Mouse (Mus musculus) embryonic facial prominence, embryonic 13.5 days (tissue): Measurements from ENCODE around the gene Atl1. TPM values are rescaled to one million over a fixed set of nuclear protein-coding genes. Genes with fewer than 3 reads are reported as not detected.

Source experiments
- ATAC-seq: fragments of 200-750 bp; cut with Nextera tagmentation; 2 replicates; pipeline ENCODE4 v1.8.0; 2017; ENCODE audit warnings: low read depth; ENCODE audit not compliant: insufficient number of reproducible peaks, insufficient read depth, low FRiP score, low TSS enrichment
- H3K27ac ChIP-seq: fragments of 300-500 bp; sonication (generic); 2 replicates; pipeline ENCODE4 v1.5.1; 2015; ENCODE audit warnings: moderate library complexity, mild to moderate bottlenecking, inconsistent platforms
- H3K27me3 ChIP-seq: fragments of 300-500 bp; sonication (generic); 2 replicates; pipeline ENCODE4 v1.6.1; 2015; ENCODE audit warnings: mild to moderate bottlenecking, inconsistent platforms
- H3K36me3 ChIP-seq: fragments of 300-500 bp; sonication (generic); 2 replicates; pipeline ENCODE4 v1.6.1; 2015; ENCODE audit warnings: mild to moderate bottlenecking, inconsistent platforms
- H3K4me1 ChIP-seq: fragments of 300-500 bp; sonication (generic); 2 replicates; pipeline ENCODE4 v1.6.1; 2015; ENCODE audit warnings: inconsistent platforms
- H3K4me2 ChIP-seq: fragments of 300-500 bp; sonication (generic); 2 replicates; pipeline ENCODE4 v1.6.1; 2015; ENCODE audit warnings: moderate library complexity, mild to moderate bottlenecking, inconsistent platforms
- H3K4me3 ChIP-seq: fragments of 300-500 bp; sonication (generic); 2 replicates; pipeline ENCODE4 v1.5.1; 2015; ENCODE audit warnings: mild to moderate bottlenecking, inconsistent platforms
- H3K9ac ChIP-seq: fragments of 300-500 bp; sonication (generic); 2 replicates; pipeline ENCODE4 v1.6.1; 2015; ENCODE audit warnings: mild to moderate bottlenecking, inconsistent platforms
- H3K9me3 ChIP-seq: fragments of 300-500 bp; sonication (generic); 2 replicates; pipeline ENCODE4 v1.6.1; 2016; ENCODE audit warnings: inconsistent platforms
- WGBS: fragments of 180-500 bp; shearing (Covaris S2); methylation state at CpG from one replicate; pipeline ENCODE4 v1.1.7; 2015; ENCODE audit warnings: mixed read lengths; 5-methylcytosine and 5-hydroxymethylcytosine counted together
- polyA plus RNA-seq: library from polyadenylated mRNA; unstranded; fragments of >200 nt; fragmentation: Nextera tagmentation; extraction: Ambion mirVana; gene quantifications from 2 replicates; pipeline ENCODE4 v1.2.1, GENCODE M21; 2015

Gene Atl1
- polyA plus RNA-seq, 1 experiment from 2014 or later = 5.5 TPM

DNA sequence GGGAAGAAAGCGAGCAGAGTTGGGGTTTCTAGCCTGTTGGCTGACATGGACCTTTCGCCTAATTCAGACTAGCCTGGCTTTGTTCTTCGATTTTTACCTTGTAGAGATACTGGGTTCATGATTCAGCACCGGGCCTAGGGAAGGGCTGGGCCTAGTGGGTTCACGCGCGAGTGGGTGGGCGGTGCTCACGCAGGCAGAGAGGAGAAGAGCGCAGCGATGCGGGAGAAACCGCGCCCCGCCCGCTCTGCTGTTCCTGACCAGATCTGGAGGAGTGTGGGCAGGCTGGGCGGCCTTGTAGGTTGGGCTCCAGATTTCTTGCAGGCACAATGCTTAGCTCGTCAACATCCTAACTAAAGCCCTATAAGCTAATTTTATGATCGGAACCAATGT is 16.1 kb downstream of the Atl1 start:
- peak overlapping the region; percentile 40 for H3K4me3 ChIP-seq
- H3K9ac ChIP-seq = no peak overlapping the region; the same call in 1 of the 2 replicates
- peak overlapping the region; percentile 65 for H3K4me2 ChIP-seq
- no peaks in the 10 kb centered on the region for H3K9me3 ChIP-seq
- no peak overlapping the region for H3K27ac ChIP-seq
- no peak for ATAC-seq
- H3K36me3 ChIP-seq = no peaks in the 10 kb centered on the region
- H3K4me1 ChIP-seq = peaks cover 14% of the 10 kb centered on the region
- WGBS = 28% methylated on average over 19 of the region's 19 CpGs
- H3K27me3 ChIP-seq = peaks cover 3% of the 10 kb centered on the region; the same call in 1 of the 2 replicates

DNA sequence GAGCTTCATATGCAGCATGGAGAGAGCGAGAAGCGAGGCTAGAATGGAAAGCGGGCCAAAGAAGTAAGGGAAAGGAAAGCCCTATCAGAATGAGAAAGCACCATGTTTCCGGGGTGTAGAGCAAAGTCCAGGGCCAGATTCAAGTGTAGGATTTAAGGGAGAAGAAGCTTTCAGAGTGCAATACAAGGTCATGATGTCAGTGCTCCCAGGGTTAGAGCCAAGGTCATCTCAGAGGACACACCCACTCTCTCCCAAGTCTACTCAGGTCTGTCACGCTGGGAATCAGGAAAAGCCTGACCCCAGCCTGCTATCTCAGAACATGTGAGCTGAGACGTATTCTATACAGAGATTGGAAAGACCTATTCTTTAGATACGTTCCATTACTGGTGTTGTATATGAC is 19.5 kb downstream of the Atl1 start:
- H3K4me2 ChIP-seq = no peak overlapping the region
- H3K9me3 ChIP-seq = no peaks in the 10 kb centered on the region
- H3K36me3 ChIP-seq = no peaks in the 10 kb centered on the region
- H3K4me1 ChIP-seq = peaks cover 14% of the 10 kb centered on the region
- H3K27ac ChIP-seq = no peak overlapping the region
- 89% methylated on average over 7 of the region's 7 CpGs for WGBS
- H3K27me3 ChIP-seq = peaks cover 3% of the 10 kb centered on the region; the same call in 1 of the 2 replicates
- H3K4me3 ChIP-seq = no peak overlapping the region
- ATAC-seq = no peak
- H3K9ac ChIP-seq = no peak overlapping the region

DNA sequence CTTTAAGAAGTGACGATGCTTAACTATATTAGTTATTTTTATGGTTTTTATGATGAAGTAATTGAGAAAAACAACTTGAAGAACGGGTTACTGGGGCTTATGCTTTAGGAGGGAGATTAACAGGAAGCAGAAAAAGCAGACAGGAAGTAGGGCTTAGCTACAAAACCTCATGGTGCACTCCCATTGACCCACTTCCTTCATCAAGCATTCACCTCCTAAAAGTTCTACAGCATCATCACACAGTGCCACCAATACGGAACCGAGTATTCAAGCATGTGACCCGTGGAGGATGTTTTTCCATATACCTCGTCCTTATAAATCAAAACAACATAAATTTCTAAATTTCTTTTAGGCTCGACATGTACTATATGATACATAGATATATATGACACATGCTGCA is 20.3 kb downstream of the Atl1 start:
- no peak for ATAC-seq
- no peak overlapping the region for H3K4me2 ChIP-seq
- no peaks in the 10 kb centered on the region for H3K36me3 ChIP-seq
- H3K27me3 ChIP-seq = peaks cover 3% of the 10 kb centered on the region; the same call in 1 of the 2 replicates
- 86% methylated on average over 7 of the region's 7 CpGs for WGBS
- H3K9ac ChIP-seq = no peak overlapping the region
- H3K4me3 ChIP-seq = no peak overlapping the region
- no peak overlapping the region for H3K27ac ChIP-seq
- H3K4me1 ChIP-seq = peaks cover 9% of the 10 kb centered on the region
- no peaks in the 10 kb centered on the region for H3K9me3 ChIP-seq

DNA sequence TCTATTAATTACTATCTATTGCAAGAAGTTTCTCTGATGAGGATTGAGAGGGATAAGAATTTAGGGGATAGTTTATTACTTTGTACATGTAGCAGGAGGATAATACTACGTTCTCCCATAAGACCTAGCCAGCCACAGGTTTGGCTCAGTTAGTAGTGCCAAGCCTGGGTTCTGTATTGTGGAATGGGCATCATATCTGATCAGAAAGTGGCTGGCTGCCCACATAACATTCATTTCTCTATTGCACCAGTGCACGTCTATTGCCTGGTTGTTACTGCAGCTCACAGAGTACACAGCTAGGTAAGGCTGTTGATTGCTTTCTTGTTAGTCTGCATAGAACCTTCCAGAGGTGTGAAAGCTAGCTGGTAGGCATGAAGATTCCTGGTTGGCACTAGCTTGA is 25.5 kb downstream of the Atl1 start:
- no peak overlapping the region for H3K9ac ChIP-seq
- 88% methylated on average over 2 of the region's 2 CpGs for WGBS
- H3K36me3 ChIP-seq = no peaks in the 10 kb centered on the region
- H3K9me3 ChIP-seq = no peaks in the 10 kb centered on the region
- no peak overlapping the region for H3K27ac ChIP-seq
- no peaks in the 10 kb centered on the region for H3K4me1 ChIP-seq
- H3K27me3 ChIP-seq = no peaks in the 10 kb centered on the region
- no peak overlapping the region for H3K4me3 ChIP-seq
- ATAC-seq = no peak
- no peak overlapping the region for H3K4me2 ChIP-seq

GRCm38 (mm10) chr12:69922099-69922498 is 29.7 kb downstream of the Atl1 start:
- no peaks in the 10 kb centered on the region for H3K36me3 ChIP-seq
- H3K27ac ChIP-seq = no peak overlapping the region
- H3K4me1 ChIP-seq = no peaks in the 10 kb centered on the region
- H3K9me3 ChIP-seq = no peaks in the 10 kb centered on the region
- 80% methylated on average over 1 of the region's 1 CpGs for WGBS
- no peak for ATAC-seq
- H3K4me2 ChIP-seq = no peak overlapping the region
- H3K27me3 ChIP-seq = no peaks in the 10 kb centered on the region
- H3K4me3 ChIP-seq = no peak overlapping the region
- H3K9ac ChIP-seq = no peak overlapping the region

DNA sequence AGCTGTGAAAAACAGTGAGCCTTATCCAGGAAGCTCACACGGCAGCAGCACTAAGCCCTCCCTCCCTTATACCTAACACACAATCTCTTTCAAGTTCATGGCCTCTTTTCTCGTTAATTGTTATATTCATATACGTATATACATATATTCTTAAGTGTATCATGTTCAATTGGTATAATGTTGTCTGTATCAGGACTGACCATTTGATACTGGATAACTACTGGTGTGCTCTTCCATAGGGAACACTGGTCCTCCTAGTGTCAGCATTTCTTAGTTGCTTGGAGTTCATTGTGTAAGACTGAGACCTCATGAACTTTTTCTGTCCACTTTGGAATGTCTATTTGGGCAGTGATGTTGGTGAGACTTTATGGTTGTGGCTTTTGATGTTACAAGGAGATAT is 30.7 kb downstream of the Atl1 start:
- Histone ChIP-seq H3K9ac (no peak overlapping the region), H3K4me2 (no peak overlapping the region), H3K4me1 (no peaks in the 10 kb centered on the region), H3K27ac (no peak overlapping the region), H3K27me3 (no peaks in the 10 kb centered on the region), H3K9me3 (no peaks in the 10 kb centered on the region), H3K36me3 (no peaks in the 10 kb centered on the region), H3K4me3 (no peak overlapping the region)
- 77% methylated on average over 3 of the region's 3 CpGs for WGBS
- no peak for ATAC-seq

DNA sequence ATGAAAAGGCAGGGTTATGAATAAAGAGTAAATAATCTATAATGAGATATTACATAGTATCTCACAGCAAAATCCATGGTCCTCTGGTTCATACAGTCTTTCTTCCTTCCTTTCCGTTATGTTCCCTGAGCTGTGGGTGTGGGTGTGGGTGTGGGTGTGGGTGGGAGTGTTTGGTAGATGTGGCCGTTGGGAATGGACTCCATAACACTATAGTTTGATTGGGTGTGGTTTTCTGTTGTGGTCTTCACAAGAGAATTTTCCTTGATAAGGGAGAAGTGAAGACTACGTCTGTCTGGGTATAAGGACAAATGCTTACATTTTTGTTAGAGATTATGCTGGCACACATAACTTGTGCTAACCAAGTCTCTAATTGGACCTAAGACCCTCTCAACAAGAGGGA is 31.2 kb downstream of the Atl1 start:
- ATAC-seq = no peak
- H3K27ac ChIP-seq = no peak overlapping the region
- no peaks in the 10 kb centered on the region for H3K4me1 ChIP-seq
- H3K4me3 ChIP-seq = no peak overlapping the region
- 63% methylated on average over 3 of the region's 3 CpGs for WGBS
- H3K9ac ChIP-seq = no peak overlapping the region
- H3K36me3 ChIP-seq = no peaks in the 10 kb centered on the region
- no peaks in the 10 kb centered on the region for H3K27me3 ChIP-seq
- H3K4me2 ChIP-seq = no peak overlapping the region
- H3K9me3 ChIP-seq = no peaks in the 10 kb centered on the region

GRCm38 (mm10) chr12:69924012-69924411 is 31.6 kb downstream of the Atl1 start:
- ATAC-seq = no peak
- H3K9me3 ChIP-seq = no peaks in the 10 kb centered on the region
- H3K9ac ChIP-seq = no peak overlapping the region
- WGBS = 12% methylated on average over 5 of the region's 5 CpGs
- H3K27ac ChIP-seq = no peak overlapping the region
- no peaks in the 10 kb centered on the region for H3K36me3 ChIP-seq
- no peak overlapping the region for H3K4me2 ChIP-seq
- H3K4me1 ChIP-seq = no peaks in the 10 kb centered on the region
- H3K4me3 ChIP-seq = no peak overlapping the region
- H3K27me3 ChIP-seq = no peaks in the 10 kb centered on the region

GRCm38 (mm10) chr12:69926716-69927115 is 34.3 kb downstream of the Atl1 start:
- Histone ChIP-seq H3K4me2 (no peak overlapping the region), H3K9me3 (no peaks in the 10 kb centered on the region), H3K4me3 (no peak overlapping the region), H3K36me3 (no peaks in the 10 kb centered on the region), H3K9ac (no peak overlapping the region), H3K27ac (no peak overlapping the region), H3K27me3 (no peaks in the 10 kb centered on the region), H3K4me1 (no peaks in the 10 kb centered on the region)
- ATAC-seq = no peak
- 47% methylated on average over 7 of the region's 7 CpGs for WGBS

DNA sequence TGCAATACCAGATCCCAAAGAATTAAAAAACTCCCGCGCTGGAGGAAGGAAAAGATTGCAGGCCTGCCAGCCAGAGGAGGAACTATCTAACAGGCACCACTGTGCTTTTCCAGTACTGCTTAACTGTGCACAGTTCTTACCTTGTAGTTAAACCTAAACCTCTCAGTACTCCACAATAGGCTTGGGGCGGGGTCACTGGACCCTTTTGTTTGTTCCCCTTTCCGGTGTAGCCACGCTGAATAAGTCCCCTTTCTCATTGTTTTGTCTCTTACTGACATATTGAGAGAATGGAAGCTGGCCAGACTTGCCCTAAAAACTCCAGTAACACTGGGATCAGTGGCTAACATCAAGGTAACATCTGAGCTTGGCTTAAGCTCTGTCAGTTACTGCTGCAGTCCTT is 45.3 kb downstream of the Atl1 start:
- ATAC-seq = no peak
- Histone ChIP-seq H3K9me3 (no peaks in the 10 kb centered on the region), H3K4me1 (no peaks in the 10 kb centered on the region), H3K27me3 (no peaks in the 10 kb centered on the region), H3K4me3 (no peak overlapping the region), H3K27ac (no peak overlapping the region), H3K9ac (no peak overlapping the region), H3K4me2 (no peak overlapping the region), H3K36me3 (no peaks in the 10 kb centered on the region; the same call in 1 of the 2 replicates)
- 75% methylated on average over 5 of the region's 5 CpGs for WGBS

GRCm38 (mm10) chr12:69939291-69939690 is 46.9 kb downstream of the Atl1 start:
- 62% methylated on average over 2 of the region's 2 CpGs for WGBS
- Histone ChIP-seq H3K9ac (no peak overlapping the region), H3K4me3 (no peak overlapping the region), H3K9me3 (no peaks in the 10 kb centered on the region), H3K4me1 (no peaks in the 10 kb centered on the region), H3K27ac (no peak overlapping the region), H3K36me3 (no peaks in the 10 kb centered on the region; the same call in 1 of the 2 replicates), H3K4me2 (no peak overlapping the region), H3K27me3 (no peaks in the 10 kb centered on the region)
- ATAC-seq = no peak

DNA sequence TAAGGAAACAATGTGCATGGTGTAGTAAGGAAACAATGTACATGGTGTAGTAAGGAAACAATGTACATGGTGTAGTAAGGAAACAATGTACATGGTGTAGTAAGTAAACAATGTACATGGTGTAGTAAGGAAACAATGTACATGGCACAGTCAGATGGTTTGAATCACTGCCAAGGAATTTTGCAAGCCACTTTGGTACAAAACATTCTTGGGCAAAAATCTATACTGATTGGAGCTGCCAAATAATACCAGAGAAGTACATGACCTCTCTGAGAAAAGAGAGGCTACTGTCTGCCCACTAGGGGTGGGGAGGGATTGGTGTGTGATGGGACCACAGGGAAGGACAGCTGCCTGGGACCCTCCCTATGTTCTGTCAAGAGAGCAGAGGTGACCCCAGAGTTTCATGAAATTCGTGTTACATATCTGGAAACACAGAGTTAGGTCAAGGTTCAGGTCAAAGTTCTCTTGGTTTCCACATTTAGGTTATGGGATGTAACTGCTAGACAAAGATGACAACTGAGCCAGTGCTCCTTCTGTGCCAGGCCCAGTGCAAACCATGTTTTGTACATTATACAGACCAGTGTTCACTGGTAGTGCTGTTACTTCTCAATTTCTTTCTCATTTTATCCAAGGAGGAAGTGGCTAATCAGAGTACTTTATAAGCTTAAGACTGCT is 49.4 kb downstream of the Atl1 start:
- 60% methylated on average over 1 of the region's 1 CpGs for WGBS
- Histone ChIP-seq H3K27me3 (no peaks in the 10 kb centered on the region), H3K36me3 (no peaks in the 10 kb centered on the region; the same call in 1 of the 2 replicates), H3K9ac (no peak overlapping the region), H3K4me2 (no peak overlapping the region), H3K9me3 (no peaks in the 10 kb centered on the region), H3K27ac (no peak overlapping the region), H3K4me1 (no peaks in the 10 kb centered on the region), H3K4me3 (no peak overlapping the region)
- no peak for ATAC-seq
